Mouse (Mus musculus) cortical plate, adult 2 months (tissue): ENCODE data around the gene Gm2974.
"Not testable (repeated sequence)": the region's sequence is repeated elsewhere in the genome, so short reads cannot be mapped to it uniquely, and the experiment has no call there.

Source experiments
- CTCF ChIP-seq: fragments of 200-500 bp; IDR thresholded peaks from 2 replicates; pipeline ENCODE4 v1.5.1; 2011; ENCODE audit warnings: mild to moderate bottlenecking, control low read depth, low read length; ENCODE audit not compliant: insufficient read depth; ENCODE audit errors: extremely low read depth
- POLR2A ChIP-seq: fragments of 200-500 bp; IDR thresholded peaks from 2 replicates; pipeline ENCODE4 v1.6.1; 2011; ENCODE audit warnings: mild to moderate bottlenecking, low read length, control low read depth; ENCODE audit not compliant: insufficient read depth; ENCODE audit errors: extremely low read depth

GRCm38 (mm10) chr14:4249331-4249730 lies 67.0 kb downstream of the Gm2974 start, which contains the start of gene Gm3138:
- TF ChIP-seq CTCF, POLR2A: not testable (repeated sequence)
